Mouse (Mus musculus) hindbrain, embryonic 10.5 days (tissue): ENCODE measurements around the gene F830045P16Rik. TPM values are rescaled to one million over a fixed set of nuclear protein-coding genes. Genes with fewer than 3 reads are reported as not detected.
"Not testable (repeated sequence)": the region's sequence is repeated elsewhere in the genome, so short reads cannot be mapped to it uniquely, and the experiment has no call there.

Source experiments
- DNase-seq: peaks from one replicate; pipeline ENCODE4 v3.0.0-alpha.2; 2017; ENCODE audit warnings: low spot score
- H3K27ac ChIP-seq: fragments of 300-500 bp; sonication (generic); 2 replicates; pipeline ENCODE4 v1.5.1; 2016; ENCODE audit warnings: mild to moderate bottlenecking, moderate library complexity
- H3K27me3 ChIP-seq: fragments of 300-500 bp; sonication (generic); 2 replicates; pipeline ENCODE4 v1.6.1; 2016; ENCODE audit warnings: mild to moderate bottlenecking; ENCODE audit not compliant: poor library complexity, insufficient read depth, severe bottlenecking
- H3K36me3 ChIP-seq: fragments of 300-500 bp; sonication (generic); 2 replicates; pipeline ENCODE4 v1.6.1; 2016; ENCODE audit warnings: mild to moderate bottlenecking, moderate library complexity
- H3K4me1 ChIP-seq: fragments of 300-500 bp; sonication (generic); replicated peaks from 2 replicates; pipeline ENCODE4 v1.6.1; 2016; ENCODE audit warnings: mild to moderate bottlenecking
- H3K4me3 ChIP-seq: fragments of 300-500 bp; sonication (generic); 2 replicates; pipeline ENCODE4 v1.5.1; 2016; ENCODE audit warnings: mild to moderate bottlenecking, moderate library complexity
- H3K9me3 ChIP-seq: fragments of 300-500 bp; sonication (generic); 2 replicates; pipeline ENCODE4 v1.6.1; 2016; ENCODE audit warnings: mild to moderate bottlenecking, moderate library complexity
- WGBS: fragments of 180-500 bp; shearing (Covaris S2); methylation state at CpG from one replicate; pipeline ENCODE4 v1.1.7; 2016; 5-methylcytosine and 5-hydroxymethylcytosine counted together
- polyA plus RNA-seq: library from polyadenylated mRNA; unstranded; fragments of >200 nt; fragmentation: Nextera tagmentation; extraction: Ambion mirVana; gene quantifications from 2 replicates; pipeline ENCODE4 v1.2.1, GENCODE M21; 2016

The F830045P16Rik gene
- polyA plus RNA-seq, 1 experiment from 2014 or later, result not detected

DNA sequence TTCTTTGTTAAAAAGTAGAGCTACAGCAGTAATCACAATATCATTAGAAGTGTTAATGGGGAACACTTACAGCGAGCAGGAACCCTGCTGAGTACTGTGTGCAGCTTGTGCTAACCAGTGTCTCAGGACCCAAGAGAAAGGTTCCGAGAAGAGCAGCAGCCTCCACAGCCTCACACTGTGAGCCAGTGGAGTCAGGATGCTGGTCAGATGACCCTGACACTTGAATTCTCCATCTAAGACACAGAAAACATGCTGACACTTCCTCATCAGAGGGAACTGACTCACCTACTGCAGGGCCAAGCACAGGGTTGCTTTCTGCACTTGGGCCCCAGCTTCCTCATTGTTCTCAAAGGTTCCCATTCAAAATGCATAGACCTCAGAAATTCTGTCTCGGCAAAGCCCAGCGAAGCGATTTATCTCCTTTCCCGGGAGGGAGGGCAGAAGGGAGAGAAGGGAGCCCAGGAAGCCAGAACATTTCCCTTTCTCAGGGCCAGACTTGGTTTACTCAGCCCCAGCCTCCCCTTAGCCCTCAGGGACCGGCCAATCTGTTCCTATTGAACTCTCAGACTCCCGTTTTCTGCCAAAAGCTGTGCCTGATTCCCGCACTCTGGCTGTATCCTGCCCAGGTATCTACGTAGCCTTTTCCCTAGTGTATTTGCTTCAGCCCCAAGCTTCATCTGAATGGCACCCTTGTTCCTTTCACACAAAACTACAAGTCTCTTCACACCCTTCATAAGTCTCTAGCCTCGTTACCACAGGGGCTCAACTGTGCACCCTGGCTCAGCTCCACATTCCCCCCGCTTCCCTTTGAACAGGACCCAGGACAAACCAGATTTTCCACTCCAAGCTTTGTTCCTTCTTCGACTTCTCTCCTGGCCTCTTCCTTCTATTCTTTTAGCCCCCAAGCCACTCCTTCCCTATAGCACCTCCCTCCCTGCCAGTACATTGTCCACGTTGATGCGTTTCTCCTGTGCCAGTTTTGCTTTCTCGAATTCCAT lies 21.2 kb downstream of the F830045P16Rik start:
- DNase-seq, result no peak
- WGBS, result 52% methylated on average over 16 of the region's 16 CpGs
- Histone ChIP-seq H3K27me3 (no peaks in the 10 kb centered on the region), H3K36me3 (no peaks in the 10 kb centered on the region), H3K4me3 (no peak overlapping the region), H3K4me1 (peaks cover 19% of the 10 kb centered on the region), H3K9me3 (no peaks in the 10 kb centered on the region), H3K27ac (no peak overlapping the region; the same call in 1 of the 2 replicates)

DNA sequence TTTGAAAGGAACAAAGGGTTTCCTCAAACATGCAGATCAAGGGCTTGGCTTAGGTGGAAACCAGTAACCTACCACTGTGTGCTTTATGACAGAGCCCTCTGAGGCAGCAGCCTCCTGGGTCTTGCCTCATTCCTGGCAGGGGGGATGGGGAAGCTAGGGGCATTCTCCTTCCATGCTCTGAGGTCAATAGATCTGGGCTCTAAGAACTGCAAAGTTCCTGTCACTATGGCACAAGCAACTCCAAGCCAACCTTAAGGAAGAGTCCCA lies 22.1 kb downstream of the F830045P16Rik start:
- no peak for DNase-seq
- H3K4me1 ChIP-seq, result peaks cover 19% of the 10 kb centered on the region
- no peak overlapping the region for H3K27ac ChIP-seq
- no peaks in the 10 kb centered on the region for H3K9me3 ChIP-seq
- no peak overlapping the region for H3K4me3 ChIP-seq
- no peaks in the 10 kb centered on the region for H3K36me3 ChIP-seq
- no peaks in the 10 kb centered on the region for H3K27me3 ChIP-seq

DNA sequence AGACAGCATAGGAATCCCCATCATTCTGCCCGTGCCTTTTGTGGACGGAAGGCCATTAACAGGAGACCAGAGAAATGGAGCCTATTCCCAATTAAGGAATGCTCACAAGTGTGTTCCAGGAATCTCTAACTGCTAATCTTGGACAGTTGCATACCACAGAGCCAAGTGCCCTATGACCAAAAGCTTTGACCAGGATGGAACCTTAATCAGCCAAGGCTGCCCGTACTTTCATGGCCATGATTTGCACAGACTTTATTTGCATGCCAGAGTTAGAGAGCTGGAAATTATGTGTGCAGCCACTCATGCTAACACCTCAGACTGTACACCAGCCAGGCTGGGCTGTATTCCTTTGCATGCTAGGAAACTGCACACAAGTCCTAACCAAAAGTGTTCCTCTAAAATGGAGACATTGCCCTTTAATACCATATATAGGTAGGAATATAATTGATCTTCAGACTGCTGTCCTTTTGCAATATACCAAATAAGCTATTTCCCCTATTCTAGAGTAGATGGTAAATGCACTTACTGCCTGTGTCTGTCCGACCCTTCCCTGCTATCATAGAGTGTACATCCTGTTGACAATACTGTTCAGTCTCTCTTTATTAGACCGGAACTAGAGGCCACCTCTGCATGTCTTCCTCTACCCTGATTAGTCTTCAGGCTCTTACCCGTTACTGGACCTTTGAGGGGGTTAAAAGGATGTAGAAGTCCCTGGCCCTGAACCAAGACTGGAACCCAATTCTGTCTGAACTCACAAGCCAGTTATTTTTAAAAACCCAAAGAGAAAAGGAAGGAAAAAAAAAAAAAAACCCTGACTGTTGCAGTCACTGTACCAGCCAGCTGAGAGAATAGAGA lies 22.6 kb downstream of the F830045P16Rik start:
- no peak overlapping the region for H3K4me3 ChIP-seq
- peaks cover 19% of the 10 kb centered on the region for H3K4me1 ChIP-seq
- no peaks in the 10 kb centered on the region for H3K36me3 ChIP-seq
- no peak overlapping the region for H3K27ac ChIP-seq
- no peaks in the 10 kb centered on the region for H3K27me3 ChIP-seq
- H3K9me3 ChIP-seq, result no peaks in the 10 kb centered on the region
- WGBS, result 84% methylated on average over 6 of the region's 6 CpGs
- DNase-seq, result no peak

DNA sequence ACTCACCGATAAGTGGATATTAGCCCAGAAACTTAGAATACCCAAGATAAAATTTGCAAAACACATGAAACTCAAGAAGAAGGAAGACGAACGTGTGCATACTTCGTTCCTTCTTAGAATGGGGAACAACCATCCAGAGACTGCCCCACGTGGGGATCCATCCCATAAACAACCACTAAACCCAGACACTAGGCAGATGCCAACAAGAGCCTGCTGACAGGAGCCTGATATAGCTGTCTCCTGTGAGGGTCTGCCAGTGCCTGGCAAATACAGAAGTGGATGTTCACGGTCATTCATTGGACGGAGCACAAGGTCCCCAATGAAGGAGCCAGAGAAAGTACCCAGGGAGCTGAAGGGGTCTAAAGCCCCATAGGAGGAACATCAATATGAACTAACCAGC lies 24.3 kb downstream of the F830045P16Rik start:
- not testable (repeated sequence) for H3K27me3 ChIP-seq, H3K27ac ChIP-seq, H3K4me3 ChIP-seq, H3K9me3 ChIP-seq, DNase-seq, H3K36me3 ChIP-seq
- 89% methylated on average over 7 of the region's 7 CpGs for WGBS
- peaks cover 19% of the 10 kb centered on the region for H3K4me1 ChIP-seq

DNA sequence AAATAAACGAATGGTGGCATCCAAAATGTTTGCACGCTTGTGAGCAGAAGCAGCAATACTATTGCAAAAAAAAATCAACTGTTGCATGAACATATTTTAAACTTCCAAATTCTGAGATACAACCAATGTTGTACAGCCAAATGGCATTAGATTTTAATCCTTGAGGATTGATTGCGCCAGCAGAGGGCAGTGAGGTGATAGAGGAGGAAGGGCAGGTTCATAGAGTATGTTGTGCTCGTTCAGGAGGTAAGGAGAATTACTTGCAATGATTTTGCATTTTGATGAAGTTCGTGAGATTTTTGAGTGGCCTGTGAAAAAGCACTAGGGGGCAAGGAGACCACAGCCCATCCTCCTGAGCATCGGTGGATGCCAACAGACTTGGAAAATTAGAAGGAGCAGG lies 33.8 kb downstream of the F830045P16Rik start:
- WGBS, result 26% methylated on average over 6 of the region's 6 CpGs
- no peaks in the 10 kb centered on the region for H3K4me1 ChIP-seq
- H3K36me3 ChIP-seq, result no peaks in the 10 kb centered on the region
- H3K27ac ChIP-seq, result no peak overlapping the region
- H3K4me3 ChIP-seq, result no peak overlapping the region
- no peaks in the 10 kb centered on the region for H3K27me3 ChIP-seq
- DNase-seq, result peak; percentile 29
- H3K9me3 ChIP-seq, result no peaks in the 10 kb centered on the region

DNA sequence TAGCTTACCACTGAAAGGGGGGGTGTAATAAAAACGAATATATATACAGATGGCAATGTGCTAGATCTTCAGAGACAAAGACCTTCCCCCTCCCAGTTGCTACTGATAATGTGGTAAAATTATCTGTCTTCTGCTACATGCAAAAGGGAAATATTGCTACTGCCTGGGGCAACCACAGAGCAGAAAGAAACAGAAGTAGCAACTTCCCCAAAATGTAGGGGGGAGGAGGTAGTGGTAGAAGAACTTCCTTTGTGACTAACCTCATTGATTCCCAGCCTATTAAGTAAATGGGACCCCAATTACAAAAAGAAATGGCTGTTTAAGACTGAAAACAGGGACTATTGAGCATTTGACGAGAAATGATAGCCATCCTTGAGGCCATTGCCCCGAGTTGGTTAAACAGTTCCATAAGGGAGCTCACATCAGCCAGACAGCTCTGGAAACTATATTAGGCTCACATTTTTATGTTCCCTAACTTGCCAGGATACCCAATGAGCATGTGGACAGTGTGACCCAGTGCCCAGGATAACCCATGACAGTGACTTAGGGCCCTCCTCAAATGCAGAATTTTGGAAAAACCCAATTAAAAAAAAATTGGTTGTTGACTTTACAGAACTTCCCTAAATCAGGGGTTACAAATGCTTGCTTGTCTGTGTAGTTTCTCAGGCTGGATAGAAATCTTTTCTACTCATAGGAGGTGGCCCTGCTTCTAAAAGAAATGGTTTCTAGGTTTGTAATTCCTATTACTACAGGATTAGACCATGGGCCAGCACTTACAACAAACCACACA lies 46.7 kb downstream of the F830045P16Rik start:
- H3K36me3 ChIP-seq, result no peaks in the 10 kb centered on the region
- no peak overlapping the region for H3K4me3 ChIP-seq
- no peak overlapping the region for H3K27ac ChIP-seq
- no peaks in the 10 kb centered on the region for H3K4me1 ChIP-seq
- 75% methylated on average over 3 of the region's 3 CpGs for WGBS
- no peaks in the 10 kb centered on the region for H3K9me3 ChIP-seq
- no peak for DNase-seq
- H3K27me3 ChIP-seq, result no peaks in the 10 kb centered on the region

DNA sequence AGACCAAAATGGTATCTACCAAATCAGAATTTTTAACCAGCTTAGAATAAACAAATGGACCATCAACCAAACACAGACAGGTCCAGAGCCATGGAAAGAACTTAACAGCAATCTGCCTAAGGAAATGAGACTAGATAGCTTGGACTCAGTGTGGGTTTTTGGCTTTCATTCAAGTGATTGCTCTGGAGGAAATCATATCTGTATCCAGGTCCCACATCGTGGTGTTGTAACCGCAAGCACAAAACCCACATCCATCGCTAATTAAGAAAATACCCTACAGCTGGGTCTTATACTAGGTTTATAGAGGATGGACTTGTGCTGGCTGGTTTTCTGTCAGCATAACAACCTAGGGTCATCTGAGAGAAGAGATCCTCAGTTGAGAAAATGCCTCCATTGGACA lies 53.3 kb downstream of the F830045P16Rik start:
- no peak overlapping the region for H3K4me3 ChIP-seq
- no peaks in the 10 kb centered on the region for H3K36me3 ChIP-seq
- H3K27ac ChIP-seq, result no peak overlapping the region
- DNase-seq, result no peak
- H3K9me3 ChIP-seq, result no peaks in the 10 kb centered on the region
- H3K4me1 ChIP-seq, result no peaks in the 10 kb centered on the region
- WGBS, result 94% methylated on average over 3 of the region's 3 CpGs
- no peaks in the 10 kb centered on the region for H3K27me3 ChIP-seq

DNA sequence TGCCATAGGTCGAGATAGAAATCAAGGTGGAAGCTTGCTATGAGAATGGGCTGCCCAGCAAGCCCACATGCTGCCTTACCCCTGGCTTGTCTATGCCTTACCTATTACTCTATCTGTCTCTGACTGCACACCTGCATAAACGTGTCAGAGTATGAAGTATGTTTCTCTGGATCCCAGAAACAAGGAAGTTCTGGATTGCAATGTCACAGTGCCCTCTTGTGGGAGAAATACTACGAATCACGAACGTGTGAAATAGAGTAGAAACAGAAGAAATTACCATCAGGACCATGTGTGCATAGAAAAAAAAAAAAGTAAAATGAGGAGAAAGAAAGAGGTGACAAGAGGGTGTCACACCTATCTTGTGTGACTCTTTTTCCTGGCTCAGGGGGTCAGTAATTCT lies 64.5 kb downstream of the F830045P16Rik start:
- no peak for DNase-seq
- Histone ChIP-seq H3K27ac (no peak overlapping the region), H3K36me3 (no peaks in the 10 kb centered on the region), H3K27me3 (no peaks in the 10 kb centered on the region), H3K4me1 (no peaks in the 10 kb centered on the region), H3K4me3 (no peak overlapping the region), H3K9me3 (no peaks in the 10 kb centered on the region)
- 31% methylated on average over 5 of the region's 5 CpGs for WGBS

DNA sequence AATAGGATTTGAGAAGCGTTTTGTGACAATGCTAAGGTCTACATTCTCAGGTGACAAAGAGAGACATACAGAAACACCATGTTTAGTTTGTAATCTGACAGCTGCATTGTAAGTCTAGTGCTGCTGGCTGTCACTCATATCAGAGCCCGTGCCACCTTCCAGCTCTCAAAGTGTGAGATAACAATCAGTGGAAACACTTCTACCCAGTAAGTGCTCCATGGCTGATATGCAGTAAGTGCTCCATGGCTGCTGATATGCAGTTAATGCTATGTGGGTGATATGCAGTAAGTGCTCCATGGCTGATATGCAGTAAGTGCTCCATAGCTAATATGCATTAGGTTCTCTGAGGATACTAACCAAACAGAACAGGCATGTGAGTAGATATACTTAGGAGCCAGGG lies 65.6 kb downstream of the F830045P16Rik start:
- no peaks in the 10 kb centered on the region for H3K27me3 ChIP-seq

DNA sequence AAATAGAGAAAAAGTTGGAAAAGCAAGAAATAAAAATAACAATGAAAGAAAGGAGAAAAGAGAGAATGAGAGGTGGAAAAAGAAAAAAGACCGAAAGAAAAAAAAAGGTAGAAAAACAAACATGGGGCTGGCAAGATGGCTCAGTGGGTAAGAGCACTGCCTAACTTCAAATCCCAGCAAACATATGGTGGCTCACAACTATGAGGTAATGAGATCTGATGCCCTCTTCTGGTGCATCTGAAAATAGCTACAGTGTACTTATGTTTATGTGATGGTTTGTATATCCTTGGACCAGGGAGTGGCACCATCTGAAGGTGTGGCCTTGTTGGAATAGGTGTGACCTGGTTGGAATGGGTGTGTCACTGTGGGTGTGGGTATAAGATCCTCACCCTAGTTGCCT lies 97.6 kb downstream of the F830045P16Rik start:
- not testable (repeated sequence) for H3K36me3 ChIP-seq, H3K9me3 ChIP-seq
- WGBS, result 84% methylated on average over 1 of the region's 1 CpGs

More for the DNA sequence above, 65.6 kb downstream of the F830045P16Rik start:
- Histone ChIP-seq H3K4me1 (no peaks in the 10 kb centered on the region), H3K4me3 (no peak overlapping the region), H3K9me3 (no peaks in the 10 kb centered on the region), H3K27ac (no peak overlapping the region), H3K36me3 (no peaks in the 10 kb centered on the region)
- DNase-seq, result no peak
- 78% methylated on average over 2 of the region's 2 CpGs for WGBS

DNA sequence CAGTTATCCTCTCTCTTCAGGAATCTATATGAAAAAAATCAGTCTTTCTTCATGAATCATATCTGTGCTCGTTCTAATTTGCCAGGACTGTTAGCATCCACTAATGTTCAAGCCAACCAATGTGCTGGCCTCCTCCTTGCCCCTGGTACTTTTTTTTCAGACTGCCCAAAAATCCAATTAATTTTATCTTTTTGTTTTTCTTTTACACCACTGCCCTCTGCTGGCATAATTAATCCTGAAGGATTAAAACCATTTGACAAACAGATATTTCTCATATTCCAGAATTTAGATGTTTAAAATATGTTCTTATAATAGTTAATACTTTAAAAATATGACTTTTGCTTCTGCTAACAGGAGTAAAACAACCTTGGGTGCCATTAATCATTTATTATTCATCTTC lies 101.2 kb downstream of the F830045P16Rik start:
- Histone ChIP-seq H3K36me3 (no peaks in the 10 kb centered on the region), H3K27me3 (no peaks in the 10 kb centered on the region), H3K4me1 (no peaks in the 10 kb centered on the region), H3K9me3 (no peaks in the 10 kb centered on the region), H3K4me3 (no peak overlapping the region), H3K27ac (no peak overlapping the region)
- WGBS, result 71% methylated on average over 1 of the region's 1 CpGs
- DNase-seq, result no peak

More for the DNA sequence above, 97.6 kb downstream of the F830045P16Rik start:
- H3K27ac ChIP-seq, H3K4me3 ChIP-seq, H3K4me1 ChIP-seq, H3K27me3 ChIP-seq, DNase-seq: not testable (repeated sequence)

DNA sequence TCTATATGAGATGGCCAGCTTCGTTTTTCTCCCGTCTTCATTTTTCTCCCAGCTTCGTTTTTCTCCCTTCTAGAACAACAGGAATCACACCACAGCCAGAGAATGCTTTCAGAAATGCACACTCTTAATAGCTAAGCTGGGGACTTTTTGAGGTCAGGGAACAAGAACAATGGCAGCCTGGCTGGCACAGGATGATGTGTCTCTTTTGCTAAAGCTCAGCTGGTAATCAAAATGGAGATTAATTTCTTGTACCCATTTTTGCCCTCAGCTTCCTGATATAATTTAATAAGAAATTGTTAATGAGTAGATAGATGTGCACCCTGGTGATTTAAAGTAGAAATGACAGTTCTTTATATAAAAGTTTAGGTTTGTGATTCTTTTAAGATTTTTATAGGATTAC lies 112.7 kb downstream of the F830045P16Rik start:
- WGBS, result 80% methylated on average over 3 of the region's 3 CpGs
- Histone ChIP-seq H3K4me1 (no peaks in the 10 kb centered on the region), H3K36me3 (no peaks in the 10 kb centered on the region), H3K27me3 (no peaks in the 10 kb centered on the region), H3K9me3 (no peaks in the 10 kb centered on the region), H3K27ac (no peak overlapping the region), H3K4me3 (no peak overlapping the region)
- DNase-seq, result no peak
